Comparison of ENCODE assay signal across 8 mouse cellular contexts in the genomic region with DNA sequence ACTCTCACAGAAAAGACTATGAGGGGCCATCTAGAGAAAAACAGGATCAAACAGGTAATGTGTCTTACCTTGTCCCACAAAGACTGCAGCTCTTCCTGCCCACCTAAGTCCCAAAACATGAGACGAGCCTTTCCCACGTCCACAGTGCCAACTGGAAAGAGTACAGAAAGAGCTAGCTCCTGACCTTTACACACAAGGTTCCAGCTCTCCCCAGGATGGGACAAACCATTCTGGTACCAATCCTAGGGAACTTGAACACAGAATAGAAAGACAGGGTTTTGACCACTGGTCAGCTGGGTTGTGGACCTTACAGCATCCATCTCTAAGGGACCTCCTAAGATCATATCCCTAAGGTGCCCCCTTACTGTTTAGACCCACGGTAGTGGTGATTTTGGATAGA. TPM values are rescaled to one million over a fixed set of nuclear protein-coding genes. Genes with fewer than 3 reads are reported as not detected.
DNase-seq lines count a peak whose midpoint lies in the region; ATAC-seq and TF ChIP-seq lines count a peak whose summit lies in the region.

No protein-coding gene starts in this region.

- TF ChIP-seq CTCF in CH12.LX (conservative IDR thresholded peaks at IDR 0.05 in 1 of 2, IDR thresholded peaks at IDR 0.05 in 1 of 2; ENCODE audit: low read depth in 2 of 2, low read length in 2 of 2), result no peak
- TF ChIP-seq CTCF in liver, embryonic 14.5 days (IDR thresholded peaks at IDR 0.05; ENCODE audit: low read depth), result no peak

- no peaks in the 10 kb centered on the region for H3K27me3 ChIP-seq in heart, embryonic 10.5 days (ENCODE audit: insufficient read depth, poor library complexity, severe bottlenecking)
- no peaks in the 10 kb centered on the region for H3K27me3 ChIP-seq in CH12.LX (replicated peaks)
- no peaks in the 10 kb centered on the region for H3K27me3 ChIP-seq in forebrain, embryonic 15.5 days
- no peaks in the 10 kb centered on the region for H3K27me3 ChIP-seq in liver, embryonic 14.5 days (ENCODE audit: control insufficient read depth, insufficient read depth, low read length)

- TF ChIP-seq EP300 in CH12.LX (IDR thresholded peaks at IDR 0.05; ENCODE audit: low read length), result no peak
- TF ChIP-seq EP300 in liver, embryonic 14.5 days (IDR thresholded peaks at IDR 0.05; ENCODE audit: low read depth), result no peak

- ATAC-seq in forebrain, embryonic 15.5 days (replicated peaks), result no peak
- no peak for ATAC-seq in liver, embryonic 14.5 days (ENCODE audit: insufficient read depth)

- peaks cover 51% of the 10 kb centered on the region for H3K79me2 ChIP-seq in CH12.LX (replicated peaks; ENCODE audit: control insufficient read depth, extremely low read depth, insufficient read depth, poor library complexity, severe bottlenecking)

- H3K36me3 ChIP-seq in heart, embryonic 10.5 days, result peaks cover 44% of the 10 kb centered on the region
- peaks cover 39 to 56% of the 10 kb centered on the region in 2 experiments for H3K36me3 ChIP-seq in CH12.LX (replicated peaks in 1 of 2; ENCODE audit: control insufficient read depth in 1 of 2, insufficient read depth in 1 of 2, low read length in 1 of 2)
- H3K36me3 ChIP-seq in forebrain, embryonic 15.5 days, result peaks cover 41% of the 10 kb centered on the region
- peaks cover 10% of the 10 kb centered on the region for H3K36me3 ChIP-seq in liver, embryonic 14.5 days (replicated peaks; ENCODE audit: control insufficient read depth, insufficient read depth, low read depth)

- peak overlapping the region; percentile 81 for H3K9ac ChIP-seq in CH12.LX (ENCODE audit: insufficient read depth, low read depth)
- peak overlapping the region; percentile 94; the same call in 1 of the 2 replicates for H3K9ac ChIP-seq in forebrain, embryonic 15.5 days (replicated peaks)
- H3K9ac ChIP-seq in liver, embryonic 14.5 days (replicated peaks), result peak overlapping the region; percentile 92; the same call in 1 of the 2 replicates

- dilution Hi-C loops in CH12.LX (cut with MboI; ENCODE audit: extremely low pct_ligation_motif_present, extremely low pct_unique_long_range_greater_than_20kb, low sequenced_read_pairs), result no loop called here

- DNase-seq in heart, embryonic 10.5 days (ENCODE audit: low spot score), result no peak
- no peak for DNase-seq in heart, postnatal 14 days
- no peak for DNase-seq in CH12.LX (ENCODE audit: extremely low read depth)
- no peak for DNase-seq in liver, embryonic 14.5 days (ENCODE audit: low read depth in 3 of 3, low spot score in 3 of 3)
- DNase-seq in cerebellum, adult 9-11 months, result no peak
- no peak for DNase-seq in c-Kit-positive CD71-positive TER-119-positive erythroid progenitor cells, embryonic 14.5 days (ENCODE audit: low spot score)
- DNase-seq in ovary, postnatal 14 days (ENCODE audit: low spot score), result no peak

- intact Hi-C loops in heart, postnatal 14 days (cut with DNase I), result no loop called here

- H3K4me2 ChIP-seq in CH12.LX (ENCODE audit: insufficient read depth, low read depth, poor library complexity, severe bottlenecking), result peak overlapping the region; percentile 93
- peak overlapping the region; percentile 90 for H3K4me2 ChIP-seq in forebrain, embryonic 15.5 days (replicated peaks)
- peak overlapping the region; percentile 78 for H3K4me2 ChIP-seq in liver, embryonic 14.5 days (ENCODE audit: low read depth)

- 89% methylated on average over 3 of the region's 3 CpGs for WGBS in heart, embryonic 10.5 days
- WGBS in forebrain, embryonic 15.5 days, result 85% methylated on average over 3 of the region's 3 CpGs
- WGBS in liver, embryonic 14.5 days (ENCODE audit: insufficient replicate concordance), result 65% methylated on average over 3 of the region's 3 CpGs

- peaks cover 29% of the 10 kb centered on the region for H3K4me1 ChIP-seq in heart, embryonic 10.5 days
- peaks cover 5 to 33% of the 10 kb centered on the region in 2 experiments for H3K4me1 ChIP-seq in CH12.LX (ENCODE audit: control insufficient read depth in 1 of 2, insufficient read depth in 2 of 2)
- H3K4me1 ChIP-seq in forebrain, embryonic 15.5 days, result peaks cover 39% of the 10 kb centered on the region
- peaks cover 8 to 22% of the 10 kb centered on the region in 2 experiments for H3K4me1 ChIP-seq in liver, embryonic 14.5 days (replicated peaks; ENCODE audit: control insufficient read depth in 2 of 2, insufficient read depth in 2 of 2, low read length in 1 of 2)

- H3K9me3 ChIP-seq in heart, embryonic 10.5 days, result no peaks in the 10 kb centered on the region
- H3K9me3 ChIP-seq in CH12.LX (replicated peaks; ENCODE audit: low read length), result no peaks in the 10 kb centered on the region
- H3K9me3 ChIP-seq in forebrain, embryonic 15.5 days, result no peaks in the 10 kb centered on the region
- no peaks in the 10 kb centered on the region for H3K9me3 ChIP-seq in liver, embryonic 14.5 days (ENCODE audit: control insufficient read depth, low read length)

- in situ Hi-C loops in CH12.LX (cut with MboI; ENCODE audit: low pct_ligation_motif_present, low pct_unique_long_range_greater_than_20kb, low sequenced_read_pairs), result loop anchor here (10.0 to 25.0 kb wide), 2 partner anchors 179 to 652 kb away; a partner anchor contains a TSS

- TF ChIP-seq POLR2A in CH12.LX (IDR thresholded peaks at IDR 0.05; ENCODE audit: low read depth, low read length), result no peak

- TF ChIP-seq RAD21 in CH12.LX (IDR thresholded peaks at IDR 0.05; ENCODE audit: low read depth, low read length), result no peak

- 0 out of 2 replicates have a peak overlapping the region, but pooled peaks have one; percentile 96 for H3K27ac ChIP-seq in heart, embryonic 10.5 days
- H3K27ac ChIP-seq in CH12.LX (ENCODE audit: insufficient read depth, low read depth), result no peak overlapping the region
- no peak overlapping the region for H3K27ac ChIP-seq in forebrain, embryonic 15.5 days (replicated peaks)
- no peak overlapping the region for H3K27ac ChIP-seq in liver, embryonic 14.5 days

- H3K4me3 ChIP-seq in heart, embryonic 10.5 days, result peak overlapping the region; percentile 78
- H3K4me3 ChIP-seq in CH12.LX (replicated peaks in 1 of 3; ENCODE audit: low read depth in 2 of 3, low read length in 2 of 3, poor library complexity in 1 of 3), result peak overlapping the region; percentile 68 to 89 (median 86)
- H3K4me3 ChIP-seq in forebrain, embryonic 15.5 days, result peak overlapping the region; percentile 81
- H3K4me3 ChIP-seq in liver, embryonic 14.5 days (ENCODE audit: insufficient read depth in 1 of 2, low read depth in 2 of 2, low read length in 2 of 2), result peak overlapping the region; percentile 87 to 97

TF ChIP-seq in CH12.LX, 34 proteins besides CTCF, POLR2A, EP300 and RAD21:
- no peak for TF ChIP-seq HCFC1 (IDR thresholded peaks at IDR 0.05; ENCODE audit: low read depth, low read length)

RNA-seq across cellular contexts. Expression of a gene that starts 0.8 kb away (rescaled TPM):
- polyA plus RNA-seq in heart, embryonic 10.5 days (2016; fragmentation: Nextera tagmentation; extraction: Ambion mirVana), result 36.9 and 38.0 TPM in 2 replicates
- 10 to 100 TPM; 21.0 to 21.4 TPM for total RNA-seq in heart, postnatal 14 days (2021)
- total RNA-seq in CH12.LX (2012; rRNA removed) (23.9 and 29.8 TPM in 2 replicates), CH12.LX (2014; rRNA removed) (18.4 and 19.3 TPM in 2 replicates)
- polyA plus RNA-seq in CH12.LX (2012; ENCODE audit: insufficient read length, low read depth), result 20.9 and 21.1 TPM in 2 replicates
- 82.1 TPM in 2 replicates for polyA plus RNA-seq in forebrain, embryonic 15.5 days (2015; fragmentation: Nextera tagmentation; extraction: Ambion mirVana)
- polyA plus RNA-seq in liver, embryonic 14.5 days (2012; rRNA removed), result 7.7 and 8.8 TPM in 2 replicates
- 8.4 and 10.5 TPM in 2 replicates for polyA plus RNA-seq in liver, embryonic 14.5 days (2014; fragmentation: Nextera tagmentation; extraction: Ambion mirVana)

RNA-seq across cellular contexts. Expression of a gene that starts 1.3 kb away (rescaled TPM):
- polyA plus RNA-seq in heart, embryonic 10.5 days (2016; fragmentation: Nextera tagmentation; extraction: Ambion mirVana), result 64.1 and 65.6 TPM in 2 replicates
- 10 to 100 TPM; 43.9 to 44.0 TPM for total RNA-seq in heart, postnatal 14 days (2021)
- total RNA-seq in CH12.LX (2012; rRNA removed) (29.2 and 35.5 TPM in 2 replicates), CH12.LX (2014; rRNA removed) (45.3 and 46.0 TPM in 2 replicates)
- 55.6 and 72.7 TPM in 2 replicates for polyA plus RNA-seq in CH12.LX (2012; ENCODE audit: insufficient read length, low read depth)
- 98.3 and 98.4 TPM in 2 replicates for polyA plus RNA-seq in forebrain, embryonic 15.5 days (2015; fragmentation: Nextera tagmentation; extraction: Ambion mirVana)
- polyA plus RNA-seq in liver, embryonic 14.5 days (2012; rRNA removed), result 13.3 and 21.1 TPM in 2 replicates
- polyA plus RNA-seq in liver, embryonic 14.5 days (2014; fragmentation: Nextera tagmentation; extraction: Ambion mirVana), result 14.8 and 16.9 TPM in 2 replicates

RNA-seq across cellular contexts. Expression of a gene that starts 15.9 kb away (rescaled TPM):
- polyA plus RNA-seq in heart, embryonic 10.5 days (2016; fragmentation: Nextera tagmentation; extraction: Ambion mirVana), result 16.5 and 20.5 TPM in 2 replicates
- 1 to 10 TPM; 7.9 to 8.7 TPM for total RNA-seq in heart, postnatal 14 days (2021)
- 59.7 and 61.8 TPM in 2 replicates for total RNA-seq in CH12.LX (2012; rRNA removed)
- 61.5 and 67.0 TPM in 2 replicates for total RNA-seq in CH12.LX (2014; rRNA removed)
- 70.7 and 73.9 TPM in 2 replicates for polyA plus RNA-seq in CH12.LX (2012; ENCODE audit: insufficient read length, low read depth)
- polyA plus RNA-seq in forebrain, embryonic 15.5 days (2015; fragmentation: Nextera tagmentation; extraction: Ambion mirVana), result 45.7 and 45.9 TPM in 2 replicates
- polyA plus RNA-seq in liver, embryonic 14.5 days (2012; rRNA removed), result 10.9 and 12.3 TPM in 2 replicates
- polyA plus RNA-seq in liver, embryonic 14.5 days (2014; fragmentation: Nextera tagmentation; extraction: Ambion mirVana), result 4.0 and 4.7 TPM in 2 replicates

RNA-seq across cellular contexts. Expression of a gene that starts 44.4 kb away (rescaled TPM):
- polyA plus RNA-seq in heart, embryonic 10.5 days (2016; fragmentation: Nextera tagmentation; extraction: Ambion mirVana), result 46.0 and 50.6 TPM in 2 replicates
- total RNA-seq in heart, postnatal 14 days (2021), result 10 to 100 TPM; 15.8 to 18.5 TPM
- 65.4 and 83.8 TPM in 2 replicates for total RNA-seq in CH12.LX (2012; rRNA removed)
- 67.6 and 74.9 TPM in 2 replicates for total RNA-seq in CH12.LX (2014; rRNA removed)
- 70.7 and 89.2 TPM in 2 replicates for polyA plus RNA-seq in CH12.LX (2012; ENCODE audit: insufficient read length, low read depth)
- 37.5 and 44.1 TPM in 2 replicates for polyA plus RNA-seq in forebrain, embryonic 15.5 days (2015; fragmentation: Nextera tagmentation; extraction: Ambion mirVana)
- polyA plus RNA-seq in liver, embryonic 14.5 days (2012; rRNA removed), result 39.1 and 40.3 TPM in 2 replicates
- 26.2 and 29.3 TPM in 2 replicates for polyA plus RNA-seq in liver, embryonic 14.5 days (2014; fragmentation: Nextera tagmentation; extraction: Ambion mirVana)

RNA-seq across cellular contexts. Expression of a gene that starts 49.6 kb away (rescaled TPM):
- polyA plus RNA-seq in heart, embryonic 10.5 days (2016; fragmentation: Nextera tagmentation; extraction: Ambion mirVana), result 0.37 and 1.0 TPM in 2 replicates
- total RNA-seq in heart, postnatal 14 days (2021), result under 1 TPM in 1 of 2 experiments, not detected in 1; 0.24 TPM
- total RNA-seq in CH12.LX (2012; rRNA removed) (not detected in 2 replicates), CH12.LX (2014; rRNA removed) (not detected in 2 replicates)
- not detected in 2 replicates for polyA plus RNA-seq in CH12.LX (2012; ENCODE audit: insufficient read length, low read depth)
- polyA plus RNA-seq in forebrain, embryonic 15.5 days (2015; fragmentation: Nextera tagmentation; extraction: Ambion mirVana), result 960 and 986 TPM in 2 replicates
- 0.06 and 1.0 TPM in 2 replicates for polyA plus RNA-seq in liver, embryonic 14.5 days (2012; rRNA removed)
- 0.09 TPM in 1 of 2 replicates, not detected in the other for polyA plus RNA-seq in liver, embryonic 14.5 days (2014; fragmentation: Nextera tagmentation; extraction: Ambion mirVana)
